In genomic region chr19:5374748-5375147, GRCm38 (mm10) we compare ENCODE assay signal across 19 mouse cellular contexts. TPM values are rescaled to one million over a fixed set of nuclear protein-coding genes. Genes with fewer than 3 reads are reported as not detected.
DNase-seq lines count a peak whose midpoint lies in the region; ATAC-seq and TF ChIP-seq lines count a peak whose summit lies in the region.
"Had no signal": no experiment of that assay in that cellular context is flagged by ENCODE, and none has a peak within 500 bp of the region (broad histone marks: within the 10 kb centered on the region; RNA-seq: fewer than 3 reads in every experiment).

No protein-coding gene starts in this region.

- ATAC-seq in embryonic facial prominence, embryonic 12.5 days (ENCODE audit: insufficient number of reproducible peaks, insufficient read depth, low FRiP score, low TSS enrichment) = 0 out of 2 replicates have a peak, but pooled peaks have one; percentile 41
- no peak for ATAC-seq in midbrain, embryonic 15.5 days (replicated peaks)
- ATAC-seq: forebrain, embryonic 16.5 days; Patski had no signal

- peaks cover 1% of the 10 kb centered on the region; the same call in 1 of the 2 replicates for H3K36me3 ChIP-seq in kidney, adult 2 months (ENCODE audit: control insufficient read depth, insufficient read depth, low read length)
- H3K36me3 ChIP-seq in embryonic facial prominence, embryonic 12.5 days = peaks cover 62% of the 10 kb centered on the region
- peaks cover 35% of the 10 kb centered on the region for H3K36me3 ChIP-seq in myocyte (ENCODE audit: control insufficient read depth, insufficient read depth)
- H3K36me3 ChIP-seq in midbrain, embryonic 15.5 days (replicated peaks) = peaks cover 53% of the 10 kb centered on the region

- H3K4me1 ChIP-seq in kidney, adult 2 months (ENCODE audit: control insufficient read depth, insufficient read depth, low read length) = no peaks in the 10 kb centered on the region
- no peaks in the 10 kb centered on the region for H3K4me1 ChIP-seq in embryonic facial prominence, embryonic 12.5 days
- H3K4me1 ChIP-seq in midbrain, embryonic 15.5 days = no peaks in the 10 kb centered on the region
- H3K4me1 ChIP-seq: forebrain, embryonic 12.5 days; hindbrain, embryonic 15.5 days had no signal

- H3ac ChIP-seq in myocyte (ENCODE audit: control insufficient read depth, insufficient read length) = no peak overlapping the region

- H3K9me3 ChIP-seq in embryonic facial prominence, embryonic 12.5 days = no peaks in the 10 kb centered on the region
- no peaks in the 10 kb centered on the region for H3K9me3 ChIP-seq in midbrain, embryonic 15.5 days
- H3K9me3 ChIP-seq: forebrain, embryonic 12.5 days; hindbrain, embryonic 15.5 days had no signal

- DNase-seq in kidney, adult 2 months = peak; percentile 23
- DNase-seq in kidney, postnatal 14 days = no peak
- no peak for DNase-seq in frontal cortex, postnatal 25 days (ENCODE audit: low spot score in 2 of 2)
- DNase-seq: adrenal gland, adult 2 months; adrenal gland, postnatal 25 days; cerebellum, adult 18-20 months; cerebellum, adult 9-11 months; cerebellum, postnatal 36 days; gastrocnemius, postnatal 36 days; heart, adult 11 months; heart, postnatal 10 days had no signal

- TF ChIP-seq CTCF in kidney, adult 2 months (conservative IDR thresholded peaks at IDR 0.05; ENCODE audit: insufficient read depth, insufficient read length, low read depth, low read length) = no peak

- no peaks in the 10 kb centered on the region for H3K27me3 ChIP-seq in kidney, adult 2 months (replicated peaks; ENCODE audit: control insufficient read depth, insufficient read depth, low read length)
- H3K27me3 ChIP-seq in embryonic facial prominence, embryonic 12.5 days = no peaks in the 10 kb centered on the region
- no peaks in the 10 kb centered on the region for H3K27me3 ChIP-seq in myocyte (ENCODE audit: control insufficient read depth, insufficient read depth, insufficient read length)
- no peaks in the 10 kb centered on the region for H3K27me3 ChIP-seq in midbrain, embryonic 15.5 days (replicated peaks)
- H3K27me3 ChIP-seq: CH12.LX; forebrain, embryonic 12.5 days; hindbrain, embryonic 15.5 days; Patski had no signal

- no peak for TF ChIP-seq POLR2A in kidney, adult 2 months (IDR thresholded peaks at IDR 0.05; ENCODE audit: low read depth, low read length)
- TF ChIP-seq POLR2A in myocyte (IDR thresholded peaks at IDR 0.05; ENCODE audit: insufficient read length, low read depth) = no peak

- 54% methylated on average over 4 of the region's 4 CpGs for WGBS in kidney, adult 2 months
- WGBS in embryonic facial prominence, embryonic 12.5 days = 78% methylated on average over 4 of the region's 4 CpGs
- WGBS in midbrain, embryonic 15.5 days = 84% methylated on average over 4 of the region's 4 CpGs

- H3K27ac ChIP-seq in kidney, adult 2 months (ENCODE audit: insufficient read depth, low read depth, low read length) = no peak overlapping the region
- H3K27ac ChIP-seq in embryonic facial prominence, embryonic 12.5 days = no peak overlapping the region
- H3K27ac ChIP-seq in midbrain, embryonic 15.5 days = no peak overlapping the region
- H3K27ac ChIP-seq: forebrain, embryonic 12.5 days; hindbrain, embryonic 15.5 days had no signal

- H3K4me2 ChIP-seq in embryonic facial prominence, embryonic 12.5 days (replicated peaks) = no peak overlapping the region
- no peak overlapping the region for H3K4me2 ChIP-seq in myocyte (ENCODE audit: low read depth)
- no peak overlapping the region for H3K4me2 ChIP-seq in midbrain, embryonic 15.5 days
- H3K4me2 ChIP-seq: forebrain, embryonic 12.5 days; hindbrain, embryonic 15.5 days had no signal

- no peak overlapping the region for H3K9ac ChIP-seq in embryonic facial prominence, embryonic 12.5 days
- H3K9ac ChIP-seq in midbrain, embryonic 15.5 days = no peak overlapping the region
- H3K9ac ChIP-seq: forebrain, embryonic 12.5 days; hindbrain, embryonic 15.5 days had no signal

- H3K4me3 ChIP-seq in kidney, adult 2 months (ENCODE audit: insufficient read depth, low read depth, low read length) = no peak overlapping the region
- no peak overlapping the region for H3K4me3 ChIP-seq in embryonic facial prominence, embryonic 12.5 days
- no peak overlapping the region for H3K4me3 ChIP-seq in myocyte
- H3K4me3 ChIP-seq in midbrain, embryonic 15.5 days = no peak overlapping the region
- H3K4me3 ChIP-seq: forebrain, embryonic 12.5 days; hindbrain, embryonic 15.5 days had no signal

- H3K79me2 ChIP-seq in myocyte (ENCODE audit: control insufficient read depth, insufficient read depth) = no peaks in the 10 kb centered on the region

TF ChIP-seq in myocyte, 11 proteins besides CTCF, POLR2A, EP300 and RAD21:
- TF ChIP-seq TCF12 (IDR thresholded peaks at IDR 0.05; ENCODE audit: insufficient read depth, poor library complexity, severe bottlenecking) = no peak
- TF ChIP-seq POLR2AphosphoS2 (IDR thresholded peaks at IDR 0.05; ENCODE audit: insufficient read length, low read depth) = peak; percentile 38

RNA-seq across cellular contexts. Expression of gene Banf1, which starts 7.8 kb away (rescaled TPM):
- polyA plus RNA-seq in kidney, adult 2 months (2012; rRNA removed) = 106 and 146 TPM in 2 replicates
- 384 and 411 TPM in 2 replicates for polyA plus RNA-seq in embryonic facial prominence, embryonic 12.5 days (2016; fragmentation: Nextera tagmentation; extraction: Ambion mirVana)
- 337 TPM for polyA plus RNA-seq in myocyte (2012; fragmentation: generic; extraction: Trizol)
- 307 and 337 TPM in 2 replicates for polyA plus RNA-seq in midbrain, embryonic 15.5 days (2015; fragmentation: Nextera tagmentation; extraction: Ambion mirVana)

RNA-seq across cellular contexts. Expression of gene Eif1ad, which starts 8.2 kb away (rescaled TPM):
- polyA plus RNA-seq in kidney, adult 2 months (2012; rRNA removed) = 17.8 and 22.0 TPM in 2 replicates
- 63.5 and 66.8 TPM in 2 replicates for polyA plus RNA-seq in embryonic facial prominence, embryonic 12.5 days (2016; fragmentation: Nextera tagmentation; extraction: Ambion mirVana)
- polyA plus RNA-seq in myocyte (2012; fragmentation: generic; extraction: Trizol) = 52.9 TPM
- polyA plus RNA-seq in midbrain, embryonic 15.5 days (2015; fragmentation: Nextera tagmentation; extraction: Ambion mirVana) = 43.6 and 43.8 TPM in 2 replicates

RNA-seq across cellular contexts. Expression of gene Sart1, which starts 13.8 kb away (rescaled TPM):
- polyA plus RNA-seq in kidney, adult 2 months (2012; rRNA removed) = 20.2 and 27.4 TPM in 2 replicates
- 98.9 and 107 TPM in 2 replicates for polyA plus RNA-seq in embryonic facial prominence, embryonic 12.5 days (2016; fragmentation: Nextera tagmentation; extraction: Ambion mirVana)
- polyA plus RNA-seq in myocyte (2012; fragmentation: generic; extraction: Trizol) = 55.6 TPM
- 72.5 and 77.3 TPM in 2 replicates for polyA plus RNA-seq in midbrain, embryonic 15.5 days (2015; fragmentation: Nextera tagmentation; extraction: Ambion mirVana)

RNA-seq across cellular contexts. Expression of gene Cst6, which starts 25.4 kb away (rescaled TPM):
- polyA plus RNA-seq in kidney, adult 2 months (2012; rRNA removed) = 0.52 and 1.5 TPM in 2 replicates
- polyA plus RNA-seq in embryonic facial prominence, embryonic 12.5 days (2016; fragmentation: Nextera tagmentation; extraction: Ambion mirVana) = 0.52 and 1.3 TPM in 2 replicates
- polyA plus RNA-seq in myocyte (2012; fragmentation: generic; extraction: Trizol) = 28.0 TPM
- 5.9 and 7.2 TPM in 2 replicates for polyA plus RNA-seq in midbrain, embryonic 15.5 days (2015; fragmentation: Nextera tagmentation; extraction: Ambion mirVana)

RNA-seq across cellular contexts. Expression of gene Tsga10ip, which starts 27.6 kb away (rescaled TPM):
- 0.06 and 0.27 TPM in 2 replicates for polyA plus RNA-seq in kidney, adult 2 months (2012; rRNA removed)
- polyA plus RNA-seq in embryonic facial prominence, embryonic 12.5 days (2016; fragmentation: Nextera tagmentation; extraction: Ambion mirVana) = 0.45 and 0.55 TPM in 2 replicates
- 0.37 TPM for polyA plus RNA-seq in myocyte (2012; fragmentation: generic; extraction: Trizol)
- polyA plus RNA-seq in midbrain, embryonic 15.5 days (2015; fragmentation: Nextera tagmentation; extraction: Ambion mirVana) = not detected in 2 replicates
- polyA plus RNA-seq: adrenal gland, adult 2 months; forebrain, embryonic 12.5 days; forebrain, embryonic 16.5 days; hindbrain, embryonic 15.5 days had no signal
